In the genomic region with DNA sequence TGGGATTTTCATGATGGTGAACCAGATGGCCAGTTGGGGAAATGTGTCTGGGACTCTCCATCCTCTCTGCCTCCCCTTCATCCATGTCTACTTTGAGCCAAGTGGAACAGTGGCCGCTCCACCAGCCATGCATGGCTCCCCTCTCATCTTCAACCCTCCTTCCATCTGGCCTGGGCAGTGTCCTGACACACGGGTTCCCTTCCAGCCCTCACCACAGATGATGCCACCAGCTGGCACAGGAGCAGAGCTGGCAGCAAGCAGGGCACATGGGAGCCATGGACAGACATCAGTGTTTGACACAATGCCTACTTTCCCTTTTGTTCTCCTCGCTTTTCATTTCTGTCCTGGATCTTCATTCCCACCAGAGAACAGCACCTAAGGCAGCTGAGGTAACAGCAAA, we compare ENCODE assay signal across 22 mouse cellular contexts.
DNase-seq lines count a peak whose midpoint lies in the region; ATAC-seq and TF ChIP-seq lines count a peak whose summit lies in the region.
"Had no signal": no experiment of that assay in that cellular context is flagged by ENCODE, and none has a peak within 500 bp of the region (broad histone marks: within the 10 kb centered on the region; RNA-seq: fewer than 3 reads in every experiment).

No protein-coding gene starts in this region.

- TF ChIP-seq CTCF in layer of hippocampus, adult 2 months (conservative IDR thresholded peaks at IDR 0.05): no peak
- no peak for TF ChIP-seq CTCF in brain, embryonic 14.5 days (IDR thresholded peaks at IDR 0.05; ENCODE audit: borderline replicate concordance, extremely low read depth, insufficient read depth, insufficient read length)

- no peak overlapping the region for H3K27ac ChIP-seq in layer of hippocampus, adult 2 months
- H3K27ac ChIP-seq: liver, embryonic 14.5 days; lung, embryonic 15.5 days; midbrain, embryonic 13.5 days; stomach, embryonic 15.5 days had no signal

- no peak for TF ChIP-seq POLR2A in brain, embryonic 14.5 days (IDR thresholded peaks at IDR 0.05; ENCODE audit: borderline replicate concordance, extremely low read depth, insufficient read depth, insufficient read length, poor library complexity, severe bottlenecking)

- DNase-seq in layer of hippocampus, postnatal 10 days (ENCODE audit: low spot score in 2 of 2): peak; percentile 63 to 65
- DNase-seq in layer of hippocampus, adult 2 months (ENCODE audit: low spot score in 2 of 2): no peak
- peak; percentile 29 for DNase-seq in brain, embryonic 14.5 days (ENCODE audit: low read depth)
- peak; percentile 10 to 24 for DNase-seq in cerebellum, adult 18-20 months
- peak; percentile 45 to 61 for DNase-seq in cerebellum, postnatal 25 days
- DNase-seq in heart, postnatal 14 days: no peak
- DNase-seq: B cell, adult 2 months; gastrocnemius, postnatal 14 days; heart, adult 18-20 months; heart, postnatal 4 days; kidney, adult 8-10 months; kidney, postnatal 25 days; layer of hippocampus, adult 9-11 months; right cerebral cortex, postnatal 25 days; thymus, adult 18-20 months; thymus, postnatal 4 days had no signal

- H3K4me3 ChIP-seq in layer of hippocampus, adult 2 months: no peak overlapping the region
- H3K4me3 ChIP-seq: lung, embryonic 15.5 days; midbrain, embryonic 13.5 days; myocyte; stomach, embryonic 15.5 days had no signal

- intact Hi-C loops in heart, postnatal 14 days (cut with DNase I): no loop called here

- no peak for ATAC-seq in CD4-positive, CD25-positive, alpha-beta regulatory T cell, adult 4 months
- ATAC-seq: midbrain, embryonic 13.5 days had no signal

Comparison
In these comparisons a context has a peak if more than half of its experiments do, and no peak if none do; other contexts are left out.
1. DNase-seq: peak in layer of hippocampus, postnatal 10 days (2 of 2), brain, embryonic 14.5 days (single experiment), cerebellum, adult 18-20 months (2 of 2) and cerebellum, postnatal 25 days (2 of 2); none in layer of hippocampus, adult 2 months (0 of 2) and heart, postnatal 14 days (0 of 2).